Mouse (Mus musculus): Measurements from ENCODE around the gene Prpf31. TPM values are rescaled to one million over a fixed set of nuclear protein-coding genes. Genes with fewer than 3 reads are reported as not detected.

Prpf31 gene
- polyA plus RNA-seq, 1 experiment from 2014 or later = 54.8 TPM

GRCm38 (mm10) chr7:3691919-3692318, 62.1 kb downstream of the Prpf31 start:
- Histone ChIP-seq H3K27ac (replicated peaks in 1 of 2; ENCODE audit: control insufficient read depth in 1 of 2, insufficient read depth in 1 of 2, low read depth in 2 of 2, low read length in 2 of 2) (0 out of 4 replicates have a peak overlapping the region, but pooled peaks of 1 of the 2 experiments have one; percentile 98), H3K4me2 (ENCODE audit: low read length) (peak overlapping the region; percentile 76), H3K27me3 (ENCODE audit: control insufficient read depth, insufficient read depth, low read length) (no peaks in the 10 kb centered on the region), H3K9ac (ENCODE audit: low read length) (peak overlapping the region; percentile 85), H3K4me3 (ENCODE audit: control insufficient read depth in 1 of 2, insufficient read depth in 1 of 2, low read depth in 1 of 2, low read length in 2 of 2) (peak overlapping the region; percentile 59 to 66), H3K4me1 (ENCODE audit: control insufficient read depth in 2 of 2, insufficient read depth in 2 of 2, low read length in 2 of 2) (peaks cover 13 to 16% of the 10 kb centered on the region in 2 experiments), H3K36me3 (ENCODE audit: control insufficient read depth, insufficient read depth, low read length) (peaks cover 34% of the 10 kb centered on the region), H3K9me3 (ENCODE audit: control insufficient read depth, low read length) (no peaks in the 10 kb centered on the region)
- no peak for ATAC-seq (ENCODE audit: insufficient number of reproducible peaks, insufficient read depth, low FRiP score, low read depth)
- WGBS = 34% methylated on average over 3 of the region's 3 CpGs

Small RNAs within 50 kb of the gene (microRNA-seq; reads per million reads assigned to microRNA genes)
- gene Gm25100 = not detected
- 3.6 reads per million, percentile 9 among the genes with 10 or more reads in this experiment for gene Mir3572

Other genes starting within 250 kb of the Prpf31 start
- gene Cacng8, start 239.3 kb upstream of the Prpf31 start, polyA plus RNA-seq (2014; fragmentation: Nextera tagmentation; extraction: Ambion mirVana) = 0.28 and 0.63 TPM in 2 replicates
- 19.0 and 19.1 TPM in 2 replicates for gene Cacng6, start 205.8 kb upstream of the Prpf31 start, polyA plus RNA-seq (2014; fragmentation: Nextera tagmentation; extraction: Ambion mirVana)
- gene Tarm1, start 127.4 kb upstream of the Prpf31 start, polyA plus RNA-seq (2014; fragmentation: Nextera tagmentation; extraction: Ambion mirVana) = not detected in 2 replicates
- 0.15 TPM in 2 replicates for gene Oscar, start 13.8 kb upstream of the Prpf31 start, polyA plus RNA-seq (2014; fragmentation: Nextera tagmentation; extraction: Ambion mirVana)
- gene Ndufa3, start 12.6 kb upstream of the Prpf31 start, polyA plus RNA-seq (2014; fragmentation: Nextera tagmentation; extraction: Ambion mirVana) = 962 and 1,026 TPM in 2 replicates
- 13.7 and 18.2 TPM in 2 replicates for gene Tfpt, start 56 bp upstream of the Prpf31 start, polyA plus RNA-seq (2014; fragmentation: Nextera tagmentation; extraction: Ambion mirVana)
- 30.4 and 32.4 TPM in 2 replicates for gene Cnot3, start 15.3 kb downstream of the Prpf31 start, polyA plus RNA-seq (2014; fragmentation: Nextera tagmentation; extraction: Ambion mirVana)
- gene Leng1, start 35.9 kb downstream of the Prpf31 start, polyA plus RNA-seq (2014; fragmentation: Nextera tagmentation; extraction: Ambion mirVana) = 15.5 and 16.0 TPM in 2 replicates
- gene Tmc4, start 47.6 kb downstream of the Prpf31 start, polyA plus RNA-seq (2014; fragmentation: Nextera tagmentation; extraction: Ambion mirVana) = 2.9 and 3.9 TPM in 2 replicates
- gene Tsen34, start 62.9 kb downstream of the Prpf31 start, polyA plus RNA-seq (2014; fragmentation: Nextera tagmentation; extraction: Ambion mirVana) = 205 and 234 TPM in 2 replicates
- gene Mboat7, start 63.5 kb downstream of the Prpf31 start, polyA plus RNA-seq (2014; fragmentation: Nextera tagmentation; extraction: Ambion mirVana) = 25.5 and 28.4 TPM in 2 replicates
- 914 and 1,003 TPM in 2 replicates for gene Rps9, start 74.0 kb downstream of the Prpf31 start, polyA plus RNA-seq (2014; fragmentation: Nextera tagmentation; extraction: Ambion mirVana)
- 0.27 and 0.97 TPM in 2 replicates for gene Pirb, start 90.4 kb downstream of the Prpf31 start, polyA plus RNA-seq (2014; fragmentation: Nextera tagmentation; extraction: Ambion mirVana)
- not detected in 2 replicates for gene Gm15448, start 195.7 kb downstream of the Prpf31 start, polyA plus RNA-seq (2014; fragmentation: Nextera tagmentation; extraction: Ambion mirVana)
- 0.15 TPM in 2 replicates for gene Pira2, start 215.1 kb downstream of the Prpf31 start, polyA plus RNA-seq (2014; fragmentation: Nextera tagmentation; extraction: Ambion mirVana)